Mouse (Mus musculus): ENCODE data around the gene Gm10184.
"Not testable (repeated sequence)": the region's sequence is repeated elsewhere in the genome, so short reads cannot be mapped to it uniquely, and the experiment has no call there.

The Gm10184 gene

DNA sequence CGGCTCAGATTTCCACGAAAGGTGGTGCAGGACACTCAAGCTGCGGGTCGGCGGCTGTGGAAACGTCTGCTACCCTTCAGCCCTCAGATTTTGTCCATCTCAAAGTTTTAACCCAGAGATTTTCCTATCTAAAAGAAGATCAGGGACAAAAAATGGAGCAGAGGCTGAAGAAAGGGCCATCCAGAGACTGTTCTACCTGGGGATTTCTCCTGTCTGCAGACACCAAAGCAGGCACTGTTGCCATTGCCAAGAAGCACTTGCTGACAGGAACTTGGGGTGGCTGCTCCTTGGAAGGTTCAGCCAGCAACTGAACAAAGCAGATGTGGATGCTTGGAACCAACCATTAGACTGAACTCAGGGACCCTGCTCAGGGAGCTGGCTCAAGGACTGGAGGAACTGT lies at the start of gene Gm10184:
Gm10184 (minus strand) TSS at position 101 of the 400 bp plus-strand sequence.
- DNase-seq (ENCODE audit: extremely low spot score): no peak

DNA sequence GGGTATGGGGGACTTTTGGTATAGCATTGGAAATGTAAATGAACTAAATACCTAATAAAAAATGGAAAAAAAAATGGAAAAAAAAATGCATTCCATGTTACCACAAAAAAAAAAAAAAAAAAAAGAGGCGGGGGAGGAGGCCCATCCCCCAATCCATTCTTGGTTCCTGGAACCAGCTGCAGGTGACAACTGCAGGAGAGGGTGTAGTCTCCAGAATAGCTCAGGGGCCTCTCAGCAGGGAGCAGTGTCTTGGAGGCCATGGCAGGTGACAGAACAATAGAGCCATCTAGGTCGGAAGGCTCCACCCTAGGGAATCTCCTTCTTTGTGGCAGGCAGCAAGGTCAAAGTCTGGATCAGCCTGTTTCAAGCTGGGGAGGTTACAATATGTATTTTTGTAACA lies 23.7 kb upstream of the Gm10184 start:
- no peak for DNase-seq (ENCODE audit: extremely low spot score)

GRCm38 (mm10) chr17:89907686-89908085 lies 2.6 kb downstream of the Gm10184 start:
- no peak for DNase-seq (ENCODE audit: extremely low spot score)

- not testable (repeated sequence) for DNase-seq (ENCODE audit: extremely low spot score)
Measured at GRCm38 (mm10) chr17:89904701-89905100, 5.5 kb downstream of the Gm10184 start.

DNA sequence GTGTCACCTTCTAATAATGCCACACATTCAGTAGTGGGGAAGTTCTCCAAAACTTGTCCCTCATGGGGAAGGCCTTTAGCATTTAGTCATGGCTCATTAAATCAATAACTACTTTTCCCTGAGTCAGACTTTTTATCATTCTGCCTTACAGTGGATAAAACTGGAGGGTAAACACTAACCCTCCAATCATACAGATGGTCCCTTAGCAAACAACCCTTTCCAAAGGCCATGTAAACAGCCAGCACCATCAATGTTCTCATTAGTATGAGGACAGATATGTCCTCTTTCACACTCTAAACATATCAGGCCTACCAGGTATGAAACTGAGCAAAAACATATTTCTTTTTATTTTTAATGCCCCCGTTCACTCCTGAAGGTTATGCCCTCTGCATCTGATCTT lies 7.5 kb downstream of the Gm10184 start:
- DNase-seq (ENCODE audit: extremely low spot score): no peak

- no peak for DNase-seq (ENCODE audit: extremely low spot score)
Measured at GRCm38 (mm10) chr17:89900610-89901009, 9.6 kb downstream of the Gm10184 start.

- no peak for DNase-seq (ENCODE audit: extremely low spot score)
Measured at GRCm38 (mm10) chr17:89899813-89900212, 10.4 kb downstream of the Gm10184 start.

- DNase-seq (ENCODE audit: extremely low spot score): no peak
Measured at GRCm38 (mm10) chr17:89864996-89865395, 45.3 kb downstream of the Gm10184 start.
